Mouse (Mus musculus) testis, postnatal 10 days (tissue): ENCODE results near the gene Hspa1a.
"Not testable (repeated sequence)": the region's sequence is repeated elsewhere in the genome, so short reads cannot be mapped to it uniquely, and the experiment has no call there.

Experiments used
- DNase-seq: peaks from one replicate; pipeline ENCODE4 v3.0.0; 2021; ENCODE audit warnings: low spot score

The Hspa1a gene

DNA sequence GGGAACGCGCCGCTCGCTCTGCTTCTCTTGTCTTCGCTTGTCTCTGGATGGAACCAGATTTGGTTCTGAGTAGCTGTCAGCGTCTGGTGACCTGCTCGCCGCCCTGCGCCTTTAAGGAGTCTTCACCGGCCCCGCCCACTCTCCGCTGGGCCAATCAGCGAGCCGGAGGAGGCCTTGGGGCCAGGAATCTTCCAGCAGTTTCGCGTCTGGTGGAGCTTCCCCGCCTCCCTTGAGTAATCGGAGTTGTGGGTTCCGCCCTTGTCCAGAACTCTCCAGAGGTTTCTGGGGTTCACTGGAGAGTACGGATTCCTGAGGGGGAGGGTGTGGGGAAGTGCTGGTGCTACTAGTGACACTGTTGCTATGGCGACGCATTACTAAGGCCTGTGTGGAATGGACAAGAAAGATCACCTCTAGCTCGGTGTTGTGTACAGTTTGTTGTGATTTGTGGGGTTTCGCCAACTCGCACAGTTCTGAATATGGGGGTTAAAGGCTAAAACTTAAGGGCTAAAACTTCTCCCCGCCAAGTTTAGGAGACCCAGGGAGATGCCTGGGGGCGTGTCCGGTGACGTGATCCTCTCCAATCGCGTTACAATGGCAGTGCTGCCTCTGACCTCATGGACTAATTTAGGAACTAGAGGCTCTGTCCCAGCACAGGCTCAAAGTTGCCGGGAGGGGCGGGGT, at the start of gene Hspa1a, which contains the start of gene Hspa1l:
Gene Hspa1a, minus strand, starts transcription at position 88 of the 681 bp plus-strand sequence.
Gene Hspa1l, plus strand, starts transcription at position 635 of the 681 bp plus-strand sequence.
- peak; percentile 80 for DNase-seq

DNA sequence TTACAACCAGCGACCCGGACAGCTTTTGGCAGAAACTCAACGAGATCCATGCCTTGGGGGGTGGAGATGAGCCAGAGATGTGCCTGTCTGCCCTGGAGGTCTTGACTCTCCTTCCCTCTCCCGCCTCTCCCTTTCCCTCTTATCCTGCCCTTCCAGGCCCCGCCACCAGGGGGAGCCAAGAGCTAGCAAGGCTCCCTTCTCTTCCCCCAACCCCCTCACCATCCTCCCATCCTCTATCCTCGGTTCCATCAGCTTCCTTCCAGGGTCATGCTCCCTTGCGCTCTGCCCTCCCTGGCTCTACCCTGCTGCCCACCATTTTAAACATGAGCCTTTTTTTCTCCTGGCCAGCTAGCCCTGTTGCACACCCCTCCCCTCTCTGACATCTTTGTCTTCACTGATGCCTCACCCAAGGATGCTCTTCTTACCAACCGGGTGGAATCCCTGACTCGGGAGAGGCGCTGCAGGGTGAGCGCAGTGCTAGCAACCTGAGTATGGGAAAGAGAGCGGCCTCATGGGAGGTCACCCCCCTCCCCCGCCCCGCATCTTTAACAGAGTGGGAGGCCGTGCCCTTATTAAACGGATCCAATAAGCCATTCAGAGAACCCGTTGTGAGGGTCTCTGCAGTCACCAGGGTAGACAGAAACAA, 49.3 kb upstream of the Hspa1a start:
- peak; percentile 96 for DNase-seq

DNA sequence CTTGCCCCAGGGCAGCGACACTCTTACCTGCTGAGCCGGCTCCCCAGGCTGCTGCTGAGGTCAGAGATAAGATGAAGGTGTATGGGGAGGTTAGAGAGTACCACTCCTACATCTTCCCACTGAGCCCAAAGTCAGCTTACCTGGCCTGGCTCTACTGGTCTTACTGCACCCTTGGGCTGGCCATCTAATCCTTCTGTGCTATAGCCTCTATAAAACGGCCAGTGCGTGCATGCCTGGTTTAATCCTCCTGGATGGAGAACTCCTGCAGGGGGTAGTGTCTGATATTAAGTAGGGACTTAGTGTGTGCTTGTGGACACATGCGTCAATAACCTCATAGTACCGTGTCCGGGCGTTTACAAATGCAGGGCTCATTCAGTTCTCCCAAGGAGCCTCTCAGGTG, 48.6 kb upstream of the Hspa1a start:
- DNase-seq = no peak

DNA sequence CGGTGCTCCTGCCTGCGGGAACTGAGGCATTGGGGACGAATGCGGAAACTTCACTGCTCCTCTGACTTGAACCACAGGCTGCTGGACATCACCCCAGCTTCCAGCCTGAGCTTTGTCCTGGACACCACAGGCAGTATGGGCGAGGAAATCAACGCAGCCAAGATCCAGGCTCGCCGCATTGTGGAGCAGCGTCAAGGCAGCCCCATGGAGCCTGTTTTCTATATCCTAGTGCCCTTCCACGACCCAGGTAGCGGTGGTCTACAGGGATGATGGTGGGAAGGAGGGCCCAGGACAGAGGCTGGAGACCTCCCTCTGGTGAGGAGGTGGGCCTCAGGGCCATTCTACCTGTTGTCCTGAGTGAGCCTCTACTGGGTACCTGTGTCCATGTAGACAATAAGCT, 47.9 kb upstream of the Hspa1a start:
- no peak for DNase-seq

DNA sequence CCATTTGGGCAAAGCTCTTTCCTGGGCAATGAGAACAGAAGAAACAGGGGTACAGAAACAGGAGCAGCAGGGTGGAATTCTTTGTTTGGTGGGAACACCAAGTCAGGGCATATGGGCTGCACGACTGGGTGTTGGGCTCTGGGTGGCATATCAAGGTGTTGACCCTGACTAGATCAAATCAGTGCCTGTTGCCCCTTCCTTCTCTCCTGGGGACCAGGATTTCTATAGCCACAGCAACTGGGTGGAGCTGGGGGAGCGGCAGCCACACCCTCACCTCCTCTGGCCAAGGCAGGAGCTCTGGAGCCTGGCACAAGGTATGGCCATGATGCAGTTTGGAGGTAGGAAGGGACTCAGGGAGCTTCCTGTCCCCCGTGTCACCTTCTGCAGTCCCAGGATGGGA, 46.2 kb upstream of the Hspa1a start:
- no peak for DNase-seq

DNA sequence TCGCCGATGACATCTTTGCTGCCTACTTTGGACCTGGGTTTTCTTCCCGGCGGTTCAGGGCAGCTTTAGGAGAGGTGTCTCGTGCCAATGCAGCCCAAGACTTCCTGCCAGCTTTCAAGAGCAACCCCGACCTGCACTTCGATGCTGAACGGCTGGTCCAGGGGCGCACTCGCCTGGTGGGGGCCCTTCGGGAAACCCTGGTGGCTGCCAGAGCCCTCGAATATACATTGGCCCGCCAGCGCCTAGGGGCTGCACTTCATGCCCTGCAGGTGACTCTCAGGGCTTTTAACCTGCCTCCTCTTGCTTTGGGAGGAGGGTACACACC, 45.7 kb upstream of the Hspa1a start:
- no peak for DNase-seq

DNA sequence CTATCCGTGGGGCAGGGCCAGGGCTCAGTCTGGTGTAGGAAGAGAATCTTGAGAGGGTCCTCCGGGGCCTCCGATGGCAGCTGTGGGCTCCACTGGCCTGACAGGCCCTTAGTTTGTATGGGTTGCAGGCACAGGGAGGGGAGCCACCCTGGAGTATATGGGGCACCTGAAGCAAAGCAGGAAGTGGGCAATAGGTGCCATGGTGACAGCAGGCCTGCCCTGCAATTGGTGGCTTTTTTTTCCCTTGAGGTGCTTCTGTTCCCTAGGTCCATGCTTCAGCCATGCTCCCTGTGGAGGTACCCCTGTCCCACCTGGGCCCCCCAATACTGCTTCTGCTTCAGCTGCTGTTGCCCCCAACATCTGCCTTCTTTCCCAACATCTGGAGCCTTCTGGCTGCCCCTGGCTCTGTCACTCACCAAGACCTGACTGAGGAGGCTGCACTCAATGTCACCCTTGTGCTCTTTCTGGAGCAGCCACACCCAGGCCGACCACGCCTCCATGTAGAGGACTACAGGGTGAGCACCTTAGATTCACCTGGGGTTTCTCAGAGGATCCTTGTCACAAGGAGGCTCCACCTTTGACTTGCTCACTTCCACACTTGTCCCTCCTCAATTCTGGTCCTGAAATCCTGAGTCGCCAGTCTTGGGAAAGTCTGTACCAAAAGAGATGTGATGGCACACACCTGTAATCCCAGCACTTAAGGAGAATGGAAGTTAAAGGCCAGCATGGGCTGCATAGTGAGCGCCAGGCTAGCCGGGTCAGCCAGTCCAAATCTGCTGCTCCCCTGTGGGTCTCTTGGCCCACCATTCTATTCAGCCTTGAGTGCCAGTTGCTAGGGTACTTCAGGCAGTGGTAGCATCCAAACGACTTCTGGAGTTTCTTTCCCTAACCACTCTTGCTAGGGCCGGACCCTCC, 45.1 kb upstream of the Hspa1a start:
- peak; percentile 42 for DNase-seq

DNA sequence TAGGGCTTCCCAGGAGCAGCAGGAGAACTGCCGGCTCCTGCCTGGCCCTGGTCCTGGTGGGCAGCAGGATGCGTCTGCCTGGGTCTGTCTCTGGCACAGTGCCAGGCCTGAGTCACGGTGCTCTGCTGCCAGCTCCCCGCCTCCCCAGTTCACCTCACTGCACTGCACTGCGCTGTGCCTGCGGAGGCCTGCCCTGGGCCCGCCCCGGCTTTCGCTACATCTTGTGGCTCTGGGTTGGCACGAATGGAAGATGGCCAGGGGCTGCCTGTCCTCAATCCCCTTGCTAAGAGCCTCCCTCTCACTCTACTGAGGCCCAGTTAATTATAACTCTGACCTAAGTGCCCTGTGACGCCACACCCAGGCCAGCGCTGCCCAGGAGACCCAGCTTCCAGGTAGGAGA, 44.4 kb upstream of the Hspa1a start, which contains the start of gene Vwa7:
Gene Vwa7, plus strand, starts transcription at position 204 of the 400 bp plus-strand sequence.
- peak; percentile 69 for DNase-seq

DNA sequence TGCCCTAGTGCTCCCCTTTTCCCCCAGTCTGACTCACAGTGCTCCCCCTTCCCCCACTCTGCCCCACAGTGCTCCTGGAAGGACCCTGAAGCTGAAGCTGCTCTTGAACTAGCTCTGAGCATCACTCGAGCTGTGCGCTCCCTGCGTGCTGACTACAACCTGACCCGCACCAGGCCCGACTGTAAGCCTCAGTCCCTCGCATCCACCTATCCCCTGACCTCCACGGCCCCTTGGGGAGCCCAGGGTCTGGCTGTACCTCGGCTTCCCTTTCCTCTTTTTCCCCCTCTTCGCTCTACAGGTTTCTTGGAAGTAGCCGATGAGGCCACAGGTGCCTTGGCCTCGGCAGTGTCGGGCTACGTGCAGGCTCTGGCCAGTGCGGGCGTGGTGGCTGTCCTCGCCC, 43.3 kb upstream of the Hspa1a start:
- DNase-seq = no peak

DNA sequence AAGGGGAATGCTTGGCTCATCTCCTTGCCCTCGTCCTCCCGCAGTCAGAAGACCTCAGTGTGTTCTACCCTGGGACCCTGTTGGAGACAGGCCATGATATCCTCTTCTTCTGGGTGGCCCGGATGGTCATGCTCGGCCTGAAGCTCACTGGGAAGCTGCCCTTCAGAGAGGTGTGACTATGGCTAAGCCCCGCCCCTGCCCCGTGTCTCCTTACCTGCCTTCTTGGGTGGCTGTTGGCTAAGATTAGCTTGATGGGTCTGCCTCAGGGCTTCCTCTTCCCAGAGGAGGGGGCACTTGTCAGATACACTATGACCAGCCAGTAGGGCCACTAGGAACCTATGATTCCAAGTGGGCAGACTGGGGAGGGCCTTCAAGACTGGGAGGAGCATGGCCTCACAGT, 41.3 kb upstream of the Hspa1a start:
- no peak for DNase-seq

DNA sequence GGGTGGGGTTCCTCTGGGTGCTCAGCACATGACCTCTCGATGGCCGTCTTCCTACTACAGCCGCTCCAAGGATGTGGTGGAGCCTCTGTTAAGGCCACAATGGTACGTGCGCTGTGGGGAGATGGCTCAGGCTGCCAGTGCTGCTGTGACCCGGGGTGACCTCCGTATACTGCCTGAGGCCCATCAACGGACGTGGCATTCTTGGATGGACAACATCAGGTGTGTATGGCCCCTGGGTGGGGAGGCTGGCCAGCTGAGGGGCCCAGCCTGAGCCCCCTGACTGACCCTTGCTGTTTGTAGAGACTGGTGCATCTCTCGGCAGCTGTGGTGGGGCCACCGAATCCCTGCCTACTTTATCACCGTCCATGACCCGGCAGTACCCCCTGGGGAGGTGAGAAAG, 40.5 kb upstream of the Hspa1a start:
- no peak for DNase-seq

DNA sequence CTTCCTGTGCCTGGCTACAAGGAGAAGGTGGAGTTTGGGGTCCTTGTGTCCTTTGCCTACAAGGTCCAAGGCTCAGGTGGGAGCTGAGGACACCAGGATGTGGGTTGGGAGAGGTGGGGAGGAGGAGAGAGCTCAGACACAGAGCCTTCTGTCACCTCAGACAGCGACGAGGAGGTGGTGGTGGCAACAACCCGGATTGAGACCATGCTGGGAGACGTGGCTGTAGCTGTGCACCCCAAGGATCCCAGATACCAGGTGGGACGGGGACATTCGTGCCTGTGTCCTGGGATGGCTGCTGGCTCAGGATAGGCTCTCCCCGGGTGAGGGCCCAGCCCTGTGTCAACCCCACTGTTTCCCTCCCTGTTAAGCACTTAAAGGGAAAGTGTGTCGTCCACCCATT, 39.5 kb upstream of the Hspa1a start:
- no peak for DNase-seq

DNA sequence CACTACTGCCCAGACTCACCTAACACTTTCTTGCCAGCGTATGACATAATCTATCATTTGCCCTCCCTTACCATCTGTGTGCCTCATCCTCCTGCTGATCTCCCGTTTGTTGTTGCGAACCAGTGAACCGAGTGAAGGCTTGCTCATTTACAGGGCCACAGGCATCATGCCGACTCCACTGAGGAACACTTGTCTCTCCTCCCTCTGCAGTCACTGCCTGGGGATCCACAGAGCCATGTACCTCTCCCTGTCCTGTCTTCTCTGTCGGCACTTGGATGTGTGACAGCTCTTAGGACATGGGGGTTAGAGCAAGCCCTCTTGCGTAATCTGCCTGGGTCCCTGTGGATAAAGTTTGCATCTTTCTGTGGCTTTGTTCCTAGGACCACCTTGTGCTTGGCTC, 37.6 kb upstream of the Hspa1a start:
- DNase-seq = no peak

DNA sequence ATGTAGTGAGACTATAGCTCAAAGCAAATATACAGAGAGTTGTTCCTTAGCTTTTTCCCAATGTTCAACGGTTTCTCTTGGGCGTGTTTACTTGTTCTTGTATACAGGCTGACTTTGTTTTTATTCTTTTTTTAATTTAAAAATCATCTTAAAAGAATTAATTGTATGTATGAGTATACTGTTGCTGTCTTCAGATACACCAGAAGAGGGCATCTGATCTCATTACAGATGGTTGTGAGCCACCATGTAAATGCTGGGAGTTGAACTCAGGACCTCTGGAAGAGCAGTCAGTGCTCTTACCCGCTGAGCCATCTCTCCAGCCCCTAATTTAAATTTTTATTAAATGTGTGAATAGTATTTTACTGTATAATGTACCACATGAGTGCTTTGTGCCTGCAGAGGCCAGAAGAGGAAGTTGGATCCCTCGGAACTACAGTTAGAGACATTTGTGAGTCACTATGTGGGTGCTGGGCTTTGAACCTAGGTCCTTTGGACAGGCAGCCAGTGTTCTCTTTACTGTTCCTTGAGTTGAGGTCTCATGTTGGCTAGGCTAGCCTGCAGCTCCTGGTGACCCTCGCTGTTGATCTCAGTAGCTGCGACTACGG, 35.5 kb upstream of the Hspa1a start:
- DNase-seq = no peak

DNA sequence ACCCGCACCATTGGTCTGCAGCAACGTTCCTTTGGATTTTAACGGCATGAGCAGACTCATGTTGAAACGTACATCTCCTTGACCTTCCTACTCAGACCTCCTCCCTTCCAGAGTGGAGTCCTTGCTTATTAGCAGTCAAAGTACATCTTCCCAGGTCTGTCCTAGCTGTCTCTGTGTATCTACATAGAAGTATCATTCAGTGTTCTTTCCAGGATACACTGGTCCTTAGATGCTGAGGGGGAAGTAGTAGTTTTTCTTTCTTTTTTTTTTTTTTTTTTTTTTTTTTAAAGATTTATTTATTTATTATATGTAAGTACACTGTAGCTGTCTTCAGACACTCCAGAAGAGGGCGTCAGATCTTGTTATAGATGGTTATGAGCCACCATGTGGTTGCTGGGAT, 33.9 kb upstream of the Hspa1a start:
- not testable (repeated sequence) for DNase-seq

DNA sequence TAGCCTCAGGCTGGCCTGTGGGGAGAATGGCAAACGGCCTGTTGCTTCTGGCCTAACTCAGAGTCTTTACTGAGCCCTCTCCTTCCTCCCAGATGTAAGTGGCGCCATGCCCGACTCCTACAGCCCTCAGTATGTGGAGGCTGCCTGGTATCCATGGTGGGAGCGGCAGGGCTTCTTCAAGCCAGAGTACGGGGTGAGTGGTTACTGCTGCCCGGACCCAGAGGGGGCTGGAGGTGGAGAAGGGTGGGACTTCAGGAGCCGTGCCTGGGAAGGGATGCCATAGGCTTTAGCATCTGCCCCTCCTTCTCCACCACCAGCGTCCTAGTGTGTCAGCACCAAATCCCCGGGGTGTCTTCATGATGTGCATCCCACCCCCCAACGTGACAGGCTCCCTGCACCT, 33.2 kb upstream of the Hspa1a start:
- DNase-seq = no peak

DNA sequence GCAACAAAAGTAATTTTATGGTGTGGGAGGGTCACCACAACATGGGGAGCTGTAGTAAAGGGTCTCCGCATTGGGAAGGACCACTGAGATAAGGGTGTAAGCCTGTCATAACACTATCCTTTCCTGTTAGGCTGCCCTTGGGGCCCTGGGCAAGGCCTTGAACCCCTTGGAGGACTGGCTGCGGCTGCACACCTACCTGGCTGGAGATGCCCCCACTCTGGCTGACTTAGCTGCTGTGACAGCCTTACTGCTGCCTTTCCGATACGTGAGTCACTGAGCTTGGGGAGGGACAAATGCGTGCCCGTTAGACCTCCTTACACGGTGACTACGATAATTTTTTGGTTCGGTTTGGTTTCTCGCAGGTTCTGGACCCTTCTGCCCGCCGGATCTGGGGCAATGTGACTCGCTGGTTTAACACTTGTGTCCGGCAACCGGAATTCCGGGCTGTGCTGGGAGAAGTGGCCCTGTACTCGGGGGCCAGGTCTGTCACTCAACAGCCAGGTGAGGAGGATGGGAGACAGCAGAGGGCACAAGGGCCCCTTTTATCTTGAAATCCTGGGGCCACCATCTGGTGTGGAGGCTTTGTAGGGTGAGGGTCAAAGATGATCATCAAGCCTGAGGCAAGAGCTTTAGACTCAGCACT, 32.2 kb upstream of the Hspa1a start:
- no peak for DNase-seq

DNA sequence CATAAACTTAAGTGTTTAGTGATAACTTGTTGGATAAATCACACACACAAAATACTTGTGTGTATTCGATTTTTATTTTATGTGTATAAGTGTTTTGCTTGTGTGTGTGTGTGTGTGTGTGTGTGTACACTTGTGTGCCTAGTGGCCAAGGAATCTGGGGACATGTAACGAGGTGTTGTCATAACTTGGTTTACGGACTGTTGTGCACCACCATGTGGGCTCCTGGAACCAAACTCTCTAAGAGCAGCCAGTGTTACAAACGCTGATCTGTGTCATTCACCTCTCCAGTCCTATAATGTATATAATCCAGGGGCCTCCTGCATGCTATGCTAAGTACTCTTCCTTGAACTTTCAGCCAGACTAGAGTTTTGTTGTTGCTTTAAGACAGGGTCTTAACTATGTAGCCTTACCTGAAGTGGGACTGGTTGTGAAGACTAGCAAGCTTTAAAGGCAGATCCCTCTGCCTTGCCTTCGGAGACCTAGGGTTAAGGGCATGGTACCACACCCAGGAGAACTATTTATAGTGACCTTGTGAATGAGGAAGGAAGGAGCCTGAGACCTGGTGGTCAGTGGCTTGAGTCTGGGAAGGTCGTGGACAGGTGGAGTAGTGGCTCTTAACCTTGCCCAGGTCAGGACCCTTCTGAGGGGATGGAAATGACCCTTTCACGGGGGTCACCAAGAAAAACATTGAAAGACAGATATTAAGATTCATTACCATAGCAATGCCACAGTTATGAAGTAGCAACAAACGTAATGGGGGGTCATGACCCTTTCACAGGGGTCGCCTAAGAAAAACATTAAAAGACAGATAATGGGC, 31.3 kb upstream of the Hspa1a start:
- no peak for DNase-seq

DNA sequence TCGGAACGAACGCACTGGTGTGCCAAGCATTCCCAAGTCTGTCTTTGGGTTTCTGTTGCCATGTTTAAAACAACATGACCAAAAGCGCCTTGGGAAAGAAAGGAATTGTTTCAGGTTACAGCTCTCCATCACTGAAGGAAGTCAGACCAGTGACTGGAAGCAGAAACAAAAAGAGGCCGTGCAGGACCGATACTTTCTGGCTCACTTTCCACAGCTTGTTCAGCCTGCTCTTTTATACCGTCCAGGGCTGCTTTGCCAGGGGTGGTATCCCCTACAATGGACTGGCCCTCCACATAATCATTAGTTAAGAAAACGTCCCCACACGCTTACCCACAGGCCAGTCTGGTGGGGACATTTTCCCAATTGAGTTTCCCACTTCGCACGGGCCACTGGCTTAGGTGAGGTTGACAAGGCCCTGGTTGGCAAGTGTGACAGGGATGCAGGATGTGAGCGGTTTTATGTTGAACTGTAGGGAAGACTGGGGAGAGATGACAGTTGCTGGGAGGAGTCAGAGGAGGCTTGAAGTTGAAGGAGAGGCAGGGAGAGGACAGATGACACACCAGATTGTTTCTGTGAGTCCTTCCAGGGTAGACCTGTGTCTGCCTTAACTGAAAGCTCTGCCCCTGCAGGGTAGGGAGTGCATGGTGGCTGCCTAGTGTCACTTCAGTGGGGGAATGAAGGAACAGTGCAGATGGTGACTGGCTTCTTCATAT, 30.4 kb upstream of the Hspa1a start:
- DNase-seq = no peak

DNA sequence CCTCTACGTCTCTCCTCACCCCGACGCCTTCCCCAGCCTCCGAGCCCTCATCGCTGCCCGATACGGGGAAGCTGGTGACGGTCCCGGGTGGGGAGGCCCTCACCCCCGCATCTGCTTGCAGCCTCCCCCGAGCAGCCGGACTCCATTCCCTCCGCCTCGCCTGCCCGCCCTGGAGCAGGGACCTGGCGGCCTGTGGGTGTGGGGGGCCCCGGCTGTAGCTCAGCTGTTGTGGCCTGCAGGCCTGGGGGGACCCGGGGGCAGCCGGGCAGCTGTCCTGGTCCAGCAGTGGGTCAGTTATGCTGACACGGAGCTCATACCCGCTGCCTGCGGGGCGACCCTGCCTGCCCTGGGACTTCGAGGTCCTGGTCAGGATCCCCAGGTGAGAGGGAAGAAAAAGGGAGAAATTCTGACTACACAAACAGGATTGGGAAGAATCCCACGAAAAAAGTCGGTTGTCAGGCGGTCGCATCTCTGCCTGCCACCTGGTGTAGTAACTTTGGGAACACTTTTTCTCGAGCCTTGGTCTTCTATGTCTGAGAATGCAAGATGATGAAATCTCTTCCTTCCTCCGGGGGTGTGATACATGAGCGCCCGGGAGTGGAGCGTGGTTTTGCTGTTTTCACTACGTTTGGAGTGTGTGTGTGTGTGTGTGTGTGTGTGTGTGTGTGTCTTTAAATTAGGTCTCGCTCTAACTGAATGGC, 29.6 kb upstream of the Hspa1a start:
- peak; percentile 52 for DNase-seq
